Mouse (Mus musculus) cortical plate, adult 2 months (tissue): ENCODE data around the gene Cpt1a.

ENCODE experiments used
- CTCF ChIP-seq: fragments of 200-500 bp; IDR thresholded peaks from 2 replicates; pipeline ENCODE4 v1.5.1; 2011; ENCODE audit warnings: mild to moderate bottlenecking, control low read depth, low read length; ENCODE audit not compliant: insufficient read depth; ENCODE audit errors: extremely low read depth
- POLR2A ChIP-seq: fragments of 200-500 bp; IDR thresholded peaks from 2 replicates; pipeline ENCODE4 v1.6.1; 2011; ENCODE audit warnings: mild to moderate bottlenecking, low read length, control low read depth; ENCODE audit not compliant: insufficient read depth; ENCODE audit errors: extremely low read depth

- TF ChIP-seq CTCF (no peak), POLR2A (no peak)
Observed at GRCm38 (mm10) chr19:3357620-3358019, 35.5 kb downstream of the Cpt1a start.
